Mouse (Mus musculus) MEL-GATA-1-ER (cell line): Measurements from ENCODE around the gene Sh2b1.
A peak's percentile ranks its signal among the peaks of the same experiment; 100 is the strongest.
"Not testable (repeated sequence)": the region's sequence is repeated elsewhere in the genome, so short reads cannot be mapped to it uniquely, and the experiment has no call there.

Experiments used
- DNase-seq: peaks from one replicate; pipeline ENCODE4 v3.0.0-alpha.2; 2012; ENCODE audit warnings: low read depth; ENCODE audit errors: extremely low read depth

Gene Sh2b1

GRCm38 (mm10) chr7:126474993-126475581 is at the start of gene Sh2b1:
Sh2b1 (minus strand) TSS chr7:126475424.
- DNase-seq = peak; percentile 88

DNA sequence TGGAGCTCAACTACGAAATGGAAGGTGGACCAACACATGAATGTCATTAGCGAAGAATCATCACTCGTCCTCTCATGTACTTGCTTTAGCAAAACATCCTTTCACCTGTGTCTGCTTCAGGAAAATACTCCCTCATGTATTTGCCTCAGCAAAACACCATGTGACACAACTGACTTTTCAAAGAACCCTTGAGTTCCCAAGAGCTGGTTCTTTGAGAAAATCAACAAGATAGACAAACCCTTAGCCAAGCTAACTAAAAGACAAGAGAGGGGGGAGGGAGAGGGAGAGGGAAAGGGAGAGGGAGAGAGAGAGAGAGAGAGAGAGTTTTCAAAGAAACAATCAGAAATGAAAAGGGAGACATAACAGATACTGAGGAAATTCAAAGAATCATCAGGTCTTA is 48.1 kb upstream of the Sh2b1 start:
- no peak for DNase-seq

- DNase-seq = no peak
Measured at GRCm38 (mm10) chr7:126519513-126519912, 44.3 kb upstream of the Sh2b1 start.

DNA sequence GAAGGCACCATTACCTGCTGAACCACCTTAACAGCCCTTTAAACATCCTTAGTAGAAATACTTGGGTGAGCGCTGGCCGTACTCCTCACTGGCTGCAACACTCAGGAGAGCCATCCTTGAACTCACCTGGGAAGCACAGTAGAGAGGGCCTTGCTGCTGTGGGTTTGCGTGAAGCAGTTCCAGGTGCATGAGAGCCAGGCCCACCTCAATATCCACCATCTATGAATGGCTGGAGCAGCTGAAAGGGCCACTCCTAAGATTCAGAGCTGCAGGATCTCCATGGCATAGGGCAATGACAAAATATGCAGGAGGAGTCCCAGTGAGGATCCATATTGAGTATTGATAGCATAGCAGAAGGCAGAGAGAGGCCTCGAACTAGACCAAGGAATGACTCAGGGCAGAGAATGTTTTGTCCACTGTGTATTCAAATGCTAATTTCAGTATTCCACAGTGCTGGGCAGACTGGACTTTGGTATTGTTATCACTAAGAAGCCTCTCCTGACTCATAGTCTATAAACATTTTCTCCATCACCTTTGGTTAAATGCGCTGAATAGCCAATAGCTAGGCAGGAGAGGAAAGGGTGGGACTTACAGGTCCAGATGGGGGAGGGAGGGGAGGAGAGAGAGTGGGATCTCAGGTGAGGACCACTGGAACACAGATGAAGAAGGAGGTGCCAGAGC is 43.2 kb upstream of the Sh2b1 start:
- DNase-seq = no peak

GRCm38 (mm10) chr7:126511287-126511686 is 36.1 kb upstream of the Sh2b1 start:
- no peak for DNase-seq

GRCm38 (mm10) chr7:126507126-126507778 is 32.0 kb upstream of the Sh2b1 start:
- DNase-seq = no peak

DNA sequence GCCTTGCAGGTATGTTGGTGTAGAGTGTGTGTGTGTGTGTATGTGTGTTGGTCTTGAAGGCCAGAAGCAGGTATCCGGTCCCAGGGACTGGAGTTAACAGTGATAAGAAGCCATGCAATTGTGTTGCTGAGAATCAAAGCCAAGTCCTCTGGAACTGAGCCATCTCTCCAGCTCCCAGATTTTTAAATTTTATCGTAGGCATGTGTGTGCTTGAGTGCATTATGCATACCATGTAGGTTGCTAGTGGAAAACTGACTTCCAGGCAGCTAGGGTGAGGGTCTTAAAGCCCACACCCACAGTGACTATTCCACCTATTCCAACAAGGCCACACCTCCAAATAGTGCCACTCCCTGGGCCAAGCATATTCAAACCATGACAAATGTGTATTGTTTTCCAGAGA is 29.7 kb upstream of the Sh2b1 start:
- no peak for DNase-seq

GRCm38 (mm10) chr7:126503273-126503878 is 28.2 kb upstream of the Sh2b1 start, which contains the start of gene Atxn2l:
Atxn2l (minus strand) TSS chr7:126503437.
- peak; percentile 88 for DNase-seq

DNA sequence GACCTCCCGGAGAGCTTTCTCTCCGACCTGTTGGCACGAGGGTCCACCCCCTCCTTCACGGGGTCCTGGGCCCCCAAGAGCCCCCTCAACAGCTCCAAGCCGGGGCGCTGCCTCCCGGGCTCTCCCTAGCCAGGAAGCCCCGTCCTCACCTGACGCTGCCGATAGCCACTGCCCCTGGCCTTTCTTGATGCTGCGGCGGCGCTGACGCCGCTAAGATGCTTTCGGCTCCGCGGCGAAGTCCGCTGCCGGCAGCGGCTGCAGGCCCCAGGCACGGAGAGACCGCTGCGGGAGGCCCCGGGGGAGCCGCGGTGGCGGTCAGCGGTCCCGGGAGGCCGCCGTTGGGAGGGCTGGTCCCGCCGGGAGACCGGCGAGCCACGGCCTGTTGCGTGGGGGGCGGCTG is 27.5 kb upstream of the Sh2b1 start:
- DNase-seq = no peak

- DNase-seq = peak; percentile 96
Measured at GRCm38 (mm10) chr7:126502023-126502741, 27.0 kb upstream of the Sh2b1 start.

DNA sequence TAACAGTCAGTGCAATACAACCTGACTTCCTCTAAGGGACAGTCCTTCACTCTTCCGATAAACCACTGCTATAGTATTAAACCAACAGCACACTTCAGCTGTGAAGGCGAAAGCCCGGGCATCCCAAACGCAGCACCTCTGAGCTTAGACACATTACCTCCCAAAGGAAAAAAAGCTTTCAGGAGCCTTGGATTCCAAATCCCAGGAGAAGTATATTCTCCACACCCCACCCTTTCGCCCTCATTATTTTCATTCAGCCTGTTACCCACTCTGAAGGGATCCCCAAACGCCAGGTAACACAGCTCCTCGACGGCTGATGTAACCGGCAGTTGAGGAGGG is 26.4 kb upstream of the Sh2b1 start:
- no peak for DNase-seq

DNA sequence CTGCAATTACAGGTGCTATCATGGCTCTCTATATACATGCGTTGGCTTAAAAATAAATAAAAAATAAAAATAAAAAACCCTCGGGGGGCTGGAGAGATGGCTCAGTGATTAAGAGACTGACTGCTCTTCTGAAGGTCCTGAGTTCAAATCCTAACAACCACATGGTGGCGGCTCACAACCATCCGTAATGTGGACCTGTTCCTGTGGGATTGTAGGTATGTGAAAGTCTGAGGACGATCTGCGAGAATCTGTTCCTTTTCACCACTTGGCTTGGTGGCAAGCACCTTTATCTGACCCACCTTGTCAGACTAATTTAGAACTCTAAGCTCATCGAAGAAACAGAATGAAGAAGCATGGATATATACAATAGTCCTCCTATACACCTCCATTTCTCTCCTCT is 24.2 kb upstream of the Sh2b1 start:
- DNase-seq = no peak

DNA sequence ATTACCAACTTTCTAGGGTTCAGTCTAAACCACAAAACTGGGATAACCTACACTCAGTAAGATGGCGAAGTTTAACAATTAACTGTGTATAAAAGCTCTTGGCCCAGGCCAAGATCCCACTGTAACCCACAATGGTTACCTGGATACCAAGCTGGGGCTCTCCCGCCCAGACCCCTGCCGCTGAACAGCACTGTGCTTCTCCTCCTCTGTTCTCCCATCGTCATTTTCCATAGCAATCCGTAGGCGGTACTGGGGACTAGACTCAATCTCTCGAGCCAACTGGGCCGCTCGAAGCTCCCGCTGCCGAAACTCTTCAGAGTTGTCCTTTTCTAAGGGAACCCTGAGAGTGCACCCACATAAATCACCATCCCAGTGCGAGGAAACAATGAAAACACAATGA is 22.7 kb upstream of the Sh2b1 start:
- no peak for DNase-seq

DNA sequence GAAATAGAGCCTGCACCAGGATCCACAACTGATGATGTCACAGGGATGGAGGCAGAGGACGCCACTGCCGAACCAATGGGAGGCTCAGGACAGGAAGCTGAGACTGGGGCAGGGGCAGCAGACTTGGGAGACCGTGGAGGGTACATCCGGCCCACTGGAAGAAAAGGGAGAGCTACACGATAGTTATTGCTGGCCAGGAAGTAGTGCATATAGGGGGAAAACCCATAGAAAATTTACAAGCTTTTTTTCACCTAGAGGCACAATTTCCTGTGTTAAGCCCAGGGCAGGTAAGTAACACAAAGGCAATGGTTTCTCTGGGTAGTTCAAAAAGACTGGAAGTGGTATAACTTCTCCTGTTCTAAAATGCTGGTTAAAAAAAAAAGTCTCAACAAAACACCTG is 21.3 kb upstream of the Sh2b1 start:
- DNase-seq = no peak

- DNase-seq = no peak
Measured at GRCm38 (mm10) chr7:126494120-126494519, 18.9 kb upstream of the Sh2b1 start.

GRCm38 (mm10) chr7:126491973-126492372 is 16.7 kb upstream of the Sh2b1 start:
- DNase-seq = no peak

- DNase-seq = no peak
Measured at GRCm38 (mm10) chr7:126491005-126491404, 15.8 kb upstream of the Sh2b1 start.

DNA sequence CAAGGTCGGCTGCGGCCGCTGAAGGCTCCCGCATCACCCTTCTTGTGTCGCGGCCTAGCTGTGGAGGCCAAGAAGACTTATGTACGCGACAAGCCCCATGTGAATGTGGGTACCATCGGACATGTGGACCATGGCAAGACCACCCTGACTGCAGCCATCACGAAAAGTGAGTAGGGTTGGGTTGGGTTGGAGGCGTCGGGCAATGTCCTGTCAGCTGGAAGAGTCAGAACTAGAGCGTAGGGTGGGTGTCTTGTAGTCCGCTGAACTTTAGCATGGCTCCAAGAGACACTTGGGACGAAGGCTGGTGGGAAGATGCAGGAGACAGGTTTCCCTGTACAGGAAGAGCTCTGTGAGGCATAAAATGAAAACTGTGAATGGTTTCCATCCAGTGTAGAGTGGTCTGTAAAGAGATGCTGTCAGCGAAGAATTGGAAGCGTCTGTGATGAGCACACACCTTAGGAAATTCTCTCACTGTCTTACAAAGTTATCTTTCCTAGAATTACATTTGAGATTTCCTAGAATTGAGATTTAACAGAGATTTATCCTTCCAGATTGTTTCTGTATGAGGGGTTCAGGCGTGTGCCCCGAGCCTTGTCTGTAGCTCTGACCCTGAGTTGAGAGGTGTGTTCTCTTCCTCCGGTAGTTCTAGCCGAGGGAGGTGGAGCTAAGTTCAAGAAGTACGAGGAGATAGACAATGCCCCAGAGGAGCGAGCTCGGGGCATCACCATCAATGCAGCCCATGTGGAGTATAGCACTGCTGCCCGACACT is 12.6 kb upstream of the Sh2b1 start:
- DNase-seq = not testable (repeated sequence)

DNA sequence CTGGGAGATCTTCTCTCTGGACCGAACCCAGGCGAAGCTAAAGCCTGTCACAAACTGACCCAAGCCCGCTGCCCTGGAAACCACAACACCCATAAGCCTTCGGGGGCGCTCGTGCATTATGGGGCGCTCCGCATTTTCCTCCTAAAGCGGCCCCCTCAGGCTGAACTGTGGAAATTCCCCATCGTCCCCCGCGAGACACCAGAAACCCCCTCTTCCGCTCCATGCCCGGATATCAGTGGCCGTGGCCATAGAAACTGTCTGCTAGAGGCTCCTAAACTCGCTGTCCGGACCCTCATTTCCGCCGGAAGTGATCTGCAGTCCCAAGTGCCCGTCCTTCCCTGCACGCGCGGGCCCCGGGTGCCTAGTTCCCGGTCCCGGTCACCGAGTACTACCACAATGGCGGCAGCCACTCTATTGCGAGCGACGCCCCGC is 11.8 kb upstream of the Sh2b1 start, which contains the start of gene Tufm:
TSS of gene Tufm (plus strand) at position 310 of the 432 bp plus-strand sequence.
- DNase-seq = peak; percentile 98

- DNase-seq = peak; percentile 59
Measured at GRCm38 (mm10) chr7:126482392-126482871, 7.2 kb upstream of the Sh2b1 start.

GRCm38 (mm10) chr7:126481699-126482098 is 6.5 kb upstream of the Sh2b1 start:
- no peak for DNase-seq
